Mouse (Mus musculus) liver, embryonic 13.5 days (tissue): ENCODE results near the gene Zfp800. TPM values are rescaled to one million over a fixed set of nuclear protein-coding genes. Genes with fewer than 3 reads are reported as not detected.

ENCODE experiments used
- ATAC-seq: fragments of 200-750 bp; cut with Nextera tagmentation; 2 replicates; pipeline ENCODE4 v1.8.0; 2017; ENCODE audit warnings: low read depth, mild to moderate bottlenecking, moderate number of reproducible peaks, moderate library complexity
- DNase-seq: peaks from one replicate; pipeline ENCODE4 v3.0.0; 2022
- H3K27ac ChIP-seq: fragments of 300-500 bp; sonication (generic); 2 replicates; pipeline ENCODE4 v1.5.1; 2015; ENCODE audit warnings: moderate library complexity, mild to moderate bottlenecking, inconsistent platforms
- H3K27me3 ChIP-seq: fragments of 300-500 bp; sonication (generic); 2 replicates; pipeline ENCODE4 v1.6.1; 2015; ENCODE audit warnings: mild to moderate bottlenecking, inconsistent platforms
- H3K36me3 ChIP-seq: fragments of 300-500 bp; sonication (generic); 2 replicates; pipeline ENCODE4 v1.6.1; 2015; ENCODE audit warnings: mild to moderate bottlenecking, inconsistent platforms
- H3K4me1 ChIP-seq: fragments of 300-500 bp; sonication (generic); replicated peaks from 2 replicates; pipeline ENCODE4 v1.6.1; 2015; ENCODE audit warnings: inconsistent platforms
- H3K4me2 ChIP-seq: fragments of 300-500 bp; sonication (generic); 2 replicates; pipeline ENCODE4 v1.6.1; 2015; ENCODE audit warnings: inconsistent platforms, mild to moderate bottlenecking, moderate library complexity
- H3K4me3 ChIP-seq: fragments of 300-500 bp; sonication (generic); replicated peaks from 2 replicates; pipeline ENCODE4 v1.5.1; 2015; ENCODE audit warnings: mild to moderate bottlenecking, inconsistent platforms
- H3K9ac ChIP-seq: fragments of 300-500 bp; sonication (generic); 2 replicates; pipeline ENCODE4 v1.6.1; 2015; ENCODE audit warnings: mild to moderate bottlenecking, inconsistent platforms
- H3K9me3 ChIP-seq: fragments of 300-500 bp; sonication (generic); replicated peaks from 2 replicates; pipeline ENCODE4 v1.6.1; 2016; ENCODE audit warnings: inconsistent platforms
- WGBS: fragments of 180-500 bp; shearing (Covaris S2); methylation state at CpG from one replicate; pipeline ENCODE4 v1.1.7; 2015; ENCODE audit not compliant: insufficient replicate concordance; 5-methylcytosine and 5-hydroxymethylcytosine counted together
- polyA plus RNA-seq: library from polyadenylated mRNA; unstranded; fragments of >200 nt; fragmentation: Nextera tagmentation; extraction: Ambion mirVana; gene quantifications from 2 replicates; pipeline ENCODE4 v1.2.1, GENCODE M21; 2015

Gene Zfp800
- polyA plus RNA-seq, result 33.3 and 38.4 TPM in 2 replicates

GRCm38 (mm10) chr6:28397681-28398203 lies at the start of gene Zfp800:
Gene Zfp800, minus strand, starts transcription at chr6:28398005.
- Histone ChIP-seq H3K4me3 (peak within 1 kb of the TSS; percentile 41), H3K27ac (no peak within 1 kb of the TSS), H3K27me3 (peaks cover 63% of the 10 kb centered on the region), H3K36me3 (no peaks in the 10 kb centered on the region), H3K4me2 (peak within 1 kb of the TSS; percentile 59), H3K9me3 (no peaks in the 10 kb centered on the region), H3K9ac (no peak within 1 kb of the TSS), H3K4me1 (no peaks in the 10 kb centered on the region)
- ATAC-seq, result no peak
- WGBS, result 2% methylated on average over 33 of the region's 33 CpGs
- no peak for DNase-seq

- Histone ChIP-seq H3K9me3 (no peaks in the 10 kb centered on the region), H3K4me3 (peak overlapping the region; percentile 16; the same call in 1 of the 2 replicates), H3K4me1 (peaks cover 15% of the 10 kb centered on the region), H3K36me3 (peaks cover 12% of the 10 kb centered on the region), H3K4me2 (peak overlapping the region; percentile 52), H3K27me3 (0 out of 2 replicates have a peak, but pooled peaks cover 1% of the 10 kb centered on the region), H3K27ac (no peak overlapping the region), H3K9ac (no peak overlapping the region; the same call in 1 of the 2 replicates)
- ATAC-seq, result peak; percentile 72
- no peak for DNase-seq
- 46% methylated on average over 6 of the region's 6 CpGs for WGBS
These were observed 33.7 kb upstream of the Zfp800 start for GRCm38 (mm10) chr6:28431538-28431855.

GRCm38 (mm10) chr6:28430795-28431537 lies 33.2 kb upstream of the Zfp800 start:
- H3K9me3 ChIP-seq, result no peaks in the 10 kb centered on the region
- no peak overlapping the region; the same call in 1 of the 2 replicates for H3K9ac ChIP-seq
- H3K4me1 ChIP-seq, result peaks cover 20% of the 10 kb centered on the region
- peak overlapping the region; percentile 16; the same call in 1 of the 2 replicates for H3K4me3 ChIP-seq
- no peaks in the 10 kb centered on the region for H3K27me3 ChIP-seq
- peaks cover 17% of the 10 kb centered on the region for H3K36me3 ChIP-seq
- peak overlapping the region; percentile 13; the same call in 1 of the 2 replicates for H3K27ac ChIP-seq
- peak overlapping the region; percentile 52 for H3K4me2 ChIP-seq
- WGBS, result 57% methylated on average over 10 of the region's 10 CpGs
- DNase-seq, result peak; percentile 42
- peak; percentile 81 for ATAC-seq

DNA sequence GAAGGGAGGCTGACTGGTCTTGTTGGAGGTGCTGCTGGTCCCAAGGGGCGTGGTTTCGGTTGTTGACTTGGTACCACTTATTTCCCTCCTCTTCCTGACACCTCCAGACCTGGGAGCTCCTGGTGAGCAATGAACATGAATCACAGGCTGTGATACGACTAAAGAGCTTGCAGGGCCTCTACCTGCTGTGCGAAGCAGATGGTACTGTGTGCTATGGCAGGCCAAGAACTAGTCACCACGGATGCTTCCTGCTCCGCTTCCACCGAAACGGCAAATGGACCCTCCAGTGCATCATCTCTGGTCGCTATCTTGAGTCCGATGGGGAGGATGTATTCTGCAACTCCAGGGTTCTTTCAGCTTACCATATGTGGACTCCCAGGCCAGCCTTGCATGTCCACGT lies 32.1 kb upstream of the Zfp800 start:
- DNase-seq (no peak), ATAC-seq (no peak)
- Histone ChIP-seq H3K4me1 (peaks cover 31% of the 10 kb centered on the region), H3K9ac (no peak overlapping the region), H3K27ac (no peak overlapping the region), H3K4me3 (no peak overlapping the region), H3K36me3 (peaks cover 28% of the 10 kb centered on the region), H3K9me3 (no peaks in the 10 kb centered on the region), H3K4me2 (no peak overlapping the region), H3K27me3 (no peaks in the 10 kb centered on the region)
- 83% methylated on average over 11 of the region's 11 CpGs for WGBS

DNA sequence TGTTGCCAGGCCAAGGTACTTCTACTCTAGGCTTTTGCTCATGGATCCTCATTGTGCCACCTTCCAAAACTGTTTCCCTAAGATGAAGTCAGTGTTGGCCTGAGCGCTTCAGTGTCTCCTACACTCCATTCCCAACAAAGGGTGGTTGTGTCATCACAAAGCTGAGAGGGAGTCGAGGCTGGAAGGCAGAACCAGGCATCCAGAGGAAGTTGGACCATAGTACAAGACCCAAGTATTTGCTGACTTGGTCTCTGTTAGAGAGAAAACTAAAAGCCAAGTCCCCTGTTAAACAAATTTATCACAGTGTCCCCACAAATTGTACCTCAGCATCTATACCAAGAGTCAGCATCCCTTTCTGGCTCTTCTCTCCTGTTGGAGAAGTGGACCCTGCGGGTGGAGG lies 30.5 kb upstream of the Zfp800 start, which contains the start of gene Gcc1:
Gene Gcc1 (minus strand): TSS at position 101 of the 400 bp plus-strand sequence.
- ATAC-seq (no peak), DNase-seq (no peak)
- Histone ChIP-seq H3K27me3 (no peaks in the 10 kb centered on the region), H3K4me2 (no peak within 1 kb of the TSS), H3K9ac (no peak within 1 kb of the TSS), H3K4me3 (no peak within 1 kb of the TSS), H3K27ac (peak within 1 kb of the TSS; percentile 15; the same call in 1 of the 2 replicates), H3K36me3 (peaks cover 28% of the 10 kb centered on the region), H3K4me1 (peaks cover 38% of the 10 kb centered on the region), H3K9me3 (no peaks in the 10 kb centered on the region)
- WGBS, result 78% methylated on average over 3 of the region's 3 CpGs

DNA sequence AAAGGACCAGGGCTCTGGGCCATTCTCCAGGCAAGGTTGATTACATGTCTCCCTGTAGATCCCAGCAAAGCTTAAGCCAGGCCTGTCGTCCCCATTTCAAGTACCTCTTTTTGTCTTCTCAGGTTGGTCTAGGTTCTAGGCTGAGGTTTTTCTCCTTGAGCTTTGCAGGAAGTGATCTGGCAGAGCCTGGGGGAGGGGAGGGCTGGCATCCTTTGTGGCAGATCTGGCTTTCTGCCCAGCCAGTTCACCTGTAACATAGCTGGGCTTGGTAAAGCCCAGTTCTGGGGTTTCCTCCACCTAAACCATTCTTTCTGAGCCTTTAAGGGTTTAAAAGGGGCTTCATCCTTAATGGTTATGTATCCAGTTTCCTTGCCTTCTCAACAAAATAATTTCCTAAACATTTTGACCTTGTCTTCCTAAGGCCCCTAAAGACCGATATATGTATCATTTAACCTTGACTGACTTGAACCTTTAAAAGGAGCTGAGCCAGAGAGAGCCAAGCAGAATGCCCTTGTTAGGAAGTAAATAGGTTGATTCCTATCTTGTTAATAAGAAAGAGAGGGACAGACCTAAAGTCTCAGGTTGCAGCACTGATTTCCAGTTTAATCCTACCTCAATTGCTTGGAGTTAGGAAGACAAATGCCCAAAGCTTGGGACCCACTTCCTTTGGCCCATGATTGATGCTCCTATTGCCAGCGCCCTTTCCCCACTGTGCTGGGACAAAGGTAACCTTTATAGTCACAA lies 29.5 kb upstream of the Zfp800 start, which contains the start of gene Fscn3:
Gene Fscn3 (plus strand): TSS at position 694 of the 744 bp plus-strand sequence.
- WGBS, result 76% methylated on average over 3 of the region's 3 CpGs
- no peak for DNase-seq

GRCm38 (mm10) chr6:28425019-28425418 lies 27.2 kb upstream of the Zfp800 start:
- Histone ChIP-seq H3K9me3 (no peaks in the 10 kb centered on the region), H3K36me3 (peaks cover 31% of the 10 kb centered on the region), H3K4me3 (peak overlapping the region; percentile 99), H3K27ac (peak overlapping the region; percentile 94), H3K9ac (peak overlapping the region; percentile 99), H3K4me2 (peak overlapping the region; percentile 95), H3K27me3 (no peaks in the 10 kb centered on the region), H3K4me1 (peaks cover 54% of the 10 kb centered on the region)
- DNase-seq (peak; percentile 15), ATAC-seq (no peak)
- WGBS, result 68% methylated on average over 6 of the region's 6 CpGs

More for the DNA sequence above, 29.5 kb upstream of the Zfp800 start, which contains the start of gene Fscn3:
- Histone ChIP-seq H3K9me3 (no peaks in the 10 kb centered on the region), H3K4me3 (no peak within 1 kb of the TSS), H3K4me2 (no peak within 1 kb of the TSS; the same call in 1 of the 2 replicates), H3K36me3 (peaks cover 28% of the 10 kb centered on the region), H3K4me1 (peaks cover 48% of the 10 kb centered on the region), H3K27me3 (no peaks in the 10 kb centered on the region), H3K27ac (peak within 1 kb of the TSS; percentile 15), H3K9ac (no peak within 1 kb of the TSS)
- no peak for ATAC-seq

DNA sequence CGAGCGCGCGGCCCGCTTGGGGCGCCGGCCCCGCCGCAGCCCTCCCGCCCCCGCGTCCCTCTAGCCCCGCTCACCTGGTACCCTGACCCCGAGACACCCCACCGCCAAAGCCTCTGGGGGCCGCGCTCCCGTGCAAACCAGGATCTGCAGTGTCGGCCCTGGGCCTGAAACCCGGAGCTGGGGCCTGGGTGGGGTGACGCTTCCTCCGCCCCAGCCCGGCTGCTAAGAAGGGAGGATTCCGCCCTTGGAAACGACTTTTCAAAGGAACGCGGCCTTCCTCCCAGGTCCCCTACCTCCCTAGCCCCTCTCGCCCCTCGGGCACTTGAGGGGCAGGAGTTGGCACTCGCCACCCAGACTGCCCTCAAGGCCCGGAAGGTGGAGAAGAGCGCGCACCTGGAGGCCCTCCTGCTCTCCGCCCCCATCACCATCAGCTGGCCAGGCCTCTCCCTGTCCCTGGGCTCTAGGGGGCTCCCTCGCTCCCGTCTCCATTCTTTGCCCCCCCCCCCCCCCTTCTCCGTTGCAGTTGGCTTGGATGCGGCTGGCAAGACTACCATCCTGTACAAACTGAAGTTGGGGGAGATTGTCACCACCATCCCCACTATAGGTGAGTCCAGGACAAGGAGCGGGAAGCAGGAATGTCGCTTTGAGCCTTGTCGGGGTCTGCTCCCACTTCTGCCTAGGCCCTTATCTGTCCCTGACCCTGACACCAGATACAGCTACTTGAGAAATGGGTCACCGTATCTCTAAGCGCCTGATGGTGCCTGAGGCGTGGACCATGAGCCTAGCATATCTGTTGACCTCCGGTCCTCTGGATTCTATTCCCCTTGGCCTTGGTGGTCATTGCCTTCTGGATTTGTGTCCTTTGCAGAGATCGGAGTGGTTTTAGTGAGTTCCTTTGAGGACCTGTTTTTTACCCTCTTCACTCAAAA lies 26.2 kb upstream of the Zfp800 start:
- Histone ChIP-seq H3K9me3 (no peaks in the 10 kb centered on the region), H3K4me2 (peak overlapping the region; percentile 95), H3K4me3 (peak overlapping the region; percentile 99), H3K27me3 (no peaks in the 10 kb centered on the region), H3K36me3 (peaks cover 32% of the 10 kb centered on the region), H3K9ac (peak overlapping the region; percentile 99), H3K4me1 (peaks cover 64% of the 10 kb centered on the region), H3K27ac (peak overlapping the region; percentile 94)
- peak; percentile 76 for ATAC-seq
- 2% methylated on average over 46 of the region's 46 CpGs for WGBS
- peak; percentile 72 for DNase-seq

DNA sequence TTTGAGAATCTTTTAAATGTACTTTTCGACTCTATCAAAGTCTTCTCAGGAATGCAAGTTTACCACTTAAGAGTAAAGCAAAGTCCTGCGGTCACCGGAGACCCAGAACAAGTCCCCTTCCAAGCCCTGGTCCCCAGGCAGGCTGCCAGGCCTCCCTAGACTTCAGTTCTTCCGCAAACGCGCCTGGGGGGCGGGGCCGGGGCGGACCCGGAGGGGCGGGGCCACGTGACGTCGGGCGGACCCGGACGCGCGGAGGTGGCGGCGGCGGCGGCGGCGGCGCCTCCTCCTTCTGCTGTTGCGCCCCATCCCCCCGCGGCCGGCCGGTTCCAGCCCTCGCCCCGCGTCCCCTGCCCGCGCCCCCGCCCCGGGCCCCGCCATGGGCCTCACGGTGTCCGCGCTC lies 25.5 kb upstream of the Zfp800 start, which contains the start of gene Arf5:
Gene Arf5 (plus strand): TSS at position 248 of the 400 bp plus-strand sequence.
- peak within 1 kb of the TSS; percentile 95 for H3K4me2 ChIP-seq
- ATAC-seq, result peak; percentile 33
- peak within 1 kb of the TSS; percentile 99 for H3K9ac ChIP-seq

DNA sequence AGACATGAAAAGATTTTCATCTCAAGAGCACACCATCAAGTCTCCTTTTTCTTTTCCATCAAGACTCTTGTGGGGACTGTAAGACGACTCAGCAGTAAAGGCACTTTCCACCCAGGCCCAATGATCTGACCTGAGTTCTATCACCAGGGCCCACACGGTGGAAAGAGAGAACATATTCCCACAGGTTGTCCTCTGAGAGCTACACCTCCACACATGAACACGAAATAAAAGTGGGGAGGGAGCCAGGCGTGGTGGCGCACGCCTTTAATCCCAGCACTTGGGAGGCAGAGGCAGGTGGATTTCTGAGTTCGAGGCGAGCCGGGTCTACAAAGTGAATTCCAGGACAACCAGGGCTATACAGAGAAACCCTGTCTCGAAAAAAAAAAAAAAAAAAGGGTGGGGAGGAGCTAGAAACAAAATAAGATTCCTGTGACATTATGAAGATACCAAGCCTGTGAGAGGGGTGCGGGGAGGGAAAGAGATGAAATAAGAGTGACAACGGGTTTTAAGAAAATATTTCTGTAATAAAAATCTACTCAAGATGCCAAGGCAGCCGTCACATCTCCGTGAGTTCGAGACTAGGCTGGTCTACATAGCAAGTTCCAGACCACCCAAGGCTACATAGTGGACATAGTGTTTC lies 25.0 kb upstream of the Zfp800 start:
- Histone ChIP-seq H3K4me2 (peak overlapping the region; percentile 95), H3K9ac (peak overlapping the region; percentile 99), H3K27ac (peak overlapping the region; percentile 94), H3K36me3 (peaks cover 45% of the 10 kb centered on the region), H3K27me3 (no peaks in the 10 kb centered on the region), H3K9me3 (no peaks in the 10 kb centered on the region), H3K4me3 (peak overlapping the region; percentile 99), H3K4me1 (peaks cover 67% of the 10 kb centered on the region)
- DNase-seq (no peak), ATAC-seq (no peak)
- WGBS, result 62% methylated on average over 15 of the region's 15 CpGs

More for the DNA sequence above, 25.5 kb upstream of the Zfp800 start, which contains the start of gene Arf5:
- H3K27ac ChIP-seq, result peak within 1 kb of the TSS; percentile 94
- no peaks in the 10 kb centered on the region for H3K27me3 ChIP-seq
- H3K4me3 ChIP-seq, result peak within 1 kb of the TSS; percentile 99
- H3K36me3 ChIP-seq, result peaks cover 40% of the 10 kb centered on the region
- peak; percentile 83 for DNase-seq
- peaks cover 67% of the 10 kb centered on the region for H3K4me1 ChIP-seq
- H3K9me3 ChIP-seq, result no peaks in the 10 kb centered on the region
- under 1% methylated on average over 26 of the region's 42 CpGs for WGBS
